Mouse (Mus musculus) ES-Bruce4 (cell line): ENCODE measurements around the gene Zc3h15.

Experiments
- CTCF ChIP-seq: IDR thresholded peaks from one replicate; pipeline ENCODE4 v1.8.1; 2011; ENCODE audit warnings: low read depth, low read length
- POLR2A ChIP-seq: IDR thresholded peaks from one replicate; pipeline ENCODE4 v1.8.1; 2011; ENCODE audit warnings: low read length; ENCODE audit not compliant: insufficient read depth

DNA sequence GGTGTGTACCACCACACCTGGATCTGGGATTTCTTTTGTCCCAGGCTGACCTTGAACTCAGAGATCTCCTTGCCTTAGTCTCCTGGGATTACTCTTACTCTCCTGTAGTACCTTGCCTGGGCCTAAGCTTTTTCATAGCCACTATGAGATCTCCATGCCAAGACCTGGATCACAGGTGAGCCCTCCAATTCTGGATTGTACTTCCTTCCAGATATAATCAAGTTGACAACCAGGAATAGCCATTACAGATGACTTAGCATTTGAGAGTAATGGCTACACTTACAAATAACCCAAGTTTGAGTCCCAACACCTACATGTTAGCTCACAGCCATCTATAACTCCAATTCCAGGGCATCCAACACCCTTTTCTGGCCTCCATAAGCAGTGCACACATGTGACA lies 8.4 kb downstream of the Zc3h15 start:
- no peak for TF ChIP-seq POLR2A
- no peak for TF ChIP-seq CTCF
